Mouse (Mus musculus) hindbrain, embryonic 16.5 days (tissue): ENCODE results near the gene Zfp239. TPM values are rescaled to one million over a fixed set of nuclear protein-coding genes. Genes with fewer than 3 reads are reported as not detected.
"Not testable (repeated sequence)": the region's sequence is repeated elsewhere in the genome, so short reads cannot be mapped to it uniquely, and the experiment has no call there.

Source experiments
- ATAC-seq: fragments of 200-750 bp; cut with Nextera tagmentation; 2 replicates; pipeline ENCODE4 v1.8.0; 2017; ENCODE audit warnings: moderate TSS enrichment, moderate library complexity
- H3K27ac ChIP-seq: fragments of 300-500 bp; sonication (generic); 2 replicates; pipeline ENCODE4 v1.5.1; 2014; ENCODE audit warnings: low read depth, mild to moderate bottlenecking, control low read depth, low read length, moderate library complexity
- H3K27me3 ChIP-seq: fragments of 300-500 bp; sonication (generic); replicated peaks from 2 replicates; pipeline ENCODE4 v1.6.1; 2014; ENCODE audit warnings: low read length; ENCODE audit not compliant: control insufficient read depth, insufficient read depth
- H3K36me3 ChIP-seq: fragments of 300-500 bp; sonication (generic); 2 replicates; pipeline ENCODE4 v1.6.1; 2014; ENCODE audit warnings: mild to moderate bottlenecking, low read length, moderate library complexity, mixed read lengths; ENCODE audit not compliant: control insufficient read depth, insufficient read depth
- H3K4me1 ChIP-seq: fragments of 300-500 bp; sonication (generic); 2 replicates; pipeline ENCODE4 v1.6.1; 2014; ENCODE audit warnings: low read depth, low read length; ENCODE audit not compliant: control insufficient read depth, insufficient read depth
- H3K4me2 ChIP-seq: fragments of 300-500 bp; sonication (generic); 2 replicates; pipeline ENCODE4 v1.6.1; 2014; ENCODE audit warnings: mild to moderate bottlenecking, low read length, control low read depth, moderate library complexity
- H3K4me3 ChIP-seq: fragments of 300-500 bp; sonication (generic); 2 replicates; pipeline ENCODE4 v1.5.1; 2014; ENCODE audit warnings: mild to moderate bottlenecking, low read length, control low read depth, moderate library complexity
- H3K9ac ChIP-seq: fragments of 300-500 bp; sonication (generic); 2 replicates; pipeline ENCODE4 v1.6.1; 2014; ENCODE audit warnings: low read depth, mild to moderate bottlenecking, control low read depth, low read length, moderate library complexity
- H3K9me3 ChIP-seq: fragments of 300-500 bp; sonication (generic); 2 replicates; pipeline ENCODE4 v1.6.1; 2014; ENCODE audit warnings: mild to moderate bottlenecking, low read length, moderate library complexity; ENCODE audit not compliant: control insufficient read depth
- WGBS: fragments of 180-500 bp; shearing (Covaris S2); extraction: QIAGEN DNeasy Blood & Tissue Kit; methylation state at CpG from one replicate; pipeline ENCODE4 v1.1.7; 2014; 5-methylcytosine and 5-hydroxymethylcytosine counted together
- polyA plus RNA-seq: library from polyadenylated mRNA; unstranded; fragments of >200 nt; fragmentation: Nextera tagmentation; extraction: Ambion mirVana; gene quantifications from 2 replicates; pipeline ENCODE4 v1.2.1, GENCODE M21; 2015

Zfp239 gene
- polyA plus RNA-seq, 1 experiment from 2014 or later = 18.3 TPM

DNA sequence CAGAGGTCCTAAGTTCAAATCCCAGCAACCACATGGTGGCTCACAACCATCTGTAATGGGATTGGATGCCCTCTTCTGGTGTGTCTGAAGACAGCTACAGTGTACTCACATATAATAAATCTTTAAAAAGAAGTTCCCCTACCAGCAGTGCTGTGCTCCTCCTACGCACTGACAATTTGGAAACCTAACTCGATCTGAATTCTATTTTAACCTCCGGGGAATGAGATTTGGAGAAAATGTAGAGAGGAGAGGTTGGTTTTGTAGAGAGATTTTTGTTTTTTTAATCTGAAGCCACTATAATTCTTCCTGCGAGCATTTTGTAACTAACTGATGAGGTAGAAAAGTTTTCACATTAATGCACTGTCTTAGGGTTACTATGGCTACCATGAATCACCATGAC, 15.2 kb upstream of the Zfp239 start:
- not testable (repeated sequence) for H3K4me1 ChIP-seq, H3K9me3 ChIP-seq, H3K9ac ChIP-seq, H3K27ac ChIP-seq, H3K4me2 ChIP-seq, H3K4me3 ChIP-seq, ATAC-seq, H3K27me3 ChIP-seq
- WGBS = 93% methylated on average over 4 of the region's 4 CpGs
- H3K36me3 ChIP-seq = peaks cover 42% of the 10 kb centered on the region

GRCm38 (mm10) chr6:117847772-117848171, 14.1 kb upstream of the Zfp239 start:
- H3K27ac ChIP-seq = no peak overlapping the region
- ATAC-seq = no peak
- H3K4me3 ChIP-seq = no peak overlapping the region
- 100% methylated on average over 2 of the region's 2 CpGs for WGBS
- H3K4me2 ChIP-seq = no peak overlapping the region
- H3K9ac ChIP-seq = no peak overlapping the region
- H3K36me3 ChIP-seq = peaks cover 42% of the 10 kb centered on the region
- no peaks in the 10 kb centered on the region for H3K27me3 ChIP-seq
- H3K4me1 ChIP-seq = no peaks in the 10 kb centered on the region
- H3K9me3 ChIP-seq = no peaks in the 10 kb centered on the region

DNA sequence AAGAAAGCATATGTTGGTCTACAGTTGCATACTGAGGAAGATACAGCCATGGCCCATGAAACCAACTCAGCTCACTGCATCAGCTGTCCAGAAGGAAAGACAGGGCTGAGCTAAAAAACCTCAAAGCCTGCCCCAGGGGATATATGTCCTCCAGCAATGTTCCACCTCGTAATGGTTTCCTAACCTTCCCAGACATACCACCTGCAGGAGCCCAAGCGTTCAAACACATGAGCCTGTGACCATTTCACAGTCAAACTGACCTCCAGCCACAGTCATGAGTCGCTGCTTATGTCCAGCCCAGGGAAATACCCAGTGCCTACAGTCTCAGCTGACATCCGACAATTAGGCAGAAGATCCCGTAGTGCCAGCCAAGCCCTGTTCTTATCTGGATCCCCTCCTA, 13.3 kb upstream of the Zfp239 start:
- no peaks in the 10 kb centered on the region for H3K9me3 ChIP-seq
- H3K4me2 ChIP-seq = no peak overlapping the region
- no peaks in the 10 kb centered on the region for H3K27me3 ChIP-seq
- peaks cover 38% of the 10 kb centered on the region for H3K36me3 ChIP-seq
- ATAC-seq = 0 out of 2 replicates have a peak, but pooled peaks have one; percentile 17
- 91% methylated on average over 5 of the region's 5 CpGs for WGBS
- no peak overlapping the region for H3K4me3 ChIP-seq
- no peaks in the 10 kb centered on the region for H3K4me1 ChIP-seq
- no peak overlapping the region for H3K9ac ChIP-seq
- H3K27ac ChIP-seq = no peak overlapping the region

DNA sequence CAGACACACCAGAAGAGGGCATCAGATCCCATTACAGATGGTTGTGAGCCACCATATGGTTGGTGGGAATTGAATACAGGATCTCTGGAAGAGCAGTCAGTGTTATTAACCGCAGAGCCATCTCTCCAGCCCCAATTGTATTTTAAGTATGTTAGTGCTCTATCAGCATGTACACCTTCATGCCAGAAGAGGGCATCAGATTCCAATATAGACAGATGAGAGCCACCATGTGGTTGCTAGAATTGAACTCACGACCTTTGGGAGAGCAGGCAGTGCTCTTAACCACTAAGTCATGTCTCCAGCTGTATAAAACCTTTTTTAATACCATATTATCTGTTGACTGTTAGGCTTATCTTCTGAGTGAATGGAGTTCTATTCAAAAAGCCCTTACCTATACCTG, 10.2 kb upstream of the Zfp239 start:
- Histone ChIP-seq H3K27me3 (no peaks in the 10 kb centered on the region), H3K4me2 (no peak overlapping the region), H3K36me3 (peaks cover 19% of the 10 kb centered on the region), H3K27ac (no peak overlapping the region), H3K4me3 (no peak overlapping the region), H3K4me1 (no peaks in the 10 kb centered on the region), H3K9ac (no peak overlapping the region), H3K9me3 (no peaks in the 10 kb centered on the region)
- ATAC-seq = no peak
- 58% methylated on average over 2 of the region's 2 CpGs for WGBS

- no peak overlapping the region for H3K27ac ChIP-seq
- H3K4me1 ChIP-seq = no peaks in the 10 kb centered on the region
- ATAC-seq = no peak
- no peaks in the 10 kb centered on the region for H3K36me3 ChIP-seq
- 97% methylated on average over 1 of the region's 1 CpGs for WGBS
- H3K4me2 ChIP-seq = no peak overlapping the region
- H3K27me3 ChIP-seq = no peaks in the 10 kb centered on the region
- no peak overlapping the region for H3K4me3 ChIP-seq
- no peaks in the 10 kb centered on the region for H3K9me3 ChIP-seq
- no peak overlapping the region for H3K9ac ChIP-seq
Measured at GRCm38 (mm10) chr6:117857990-117858389, 3.9 kb upstream of the Zfp239 start.

- H3K4me1 ChIP-seq = no peaks in the 10 kb centered on the region; the same call in 1 of the 2 replicates
- peak overlapping the region; percentile 87 for H3K4me3 ChIP-seq
- no peaks in the 10 kb centered on the region for H3K9me3 ChIP-seq
- H3K4me2 ChIP-seq = peak overlapping the region; percentile 87
- no peaks in the 10 kb centered on the region for H3K36me3 ChIP-seq
- 0 out of 2 replicates have a peak, but pooled peaks have one; percentile 1 for ATAC-seq
- no peaks in the 10 kb centered on the region for H3K27me3 ChIP-seq
- 73% methylated on average over 8 of the region's 8 CpGs for WGBS
- no peak overlapping the region for H3K9ac ChIP-seq
- no peak overlapping the region for H3K27ac ChIP-seq
Measured at GRCm38 (mm10) chr6:117862465-117862864, 565 bp downstream of the Zfp239 start.

DNA sequence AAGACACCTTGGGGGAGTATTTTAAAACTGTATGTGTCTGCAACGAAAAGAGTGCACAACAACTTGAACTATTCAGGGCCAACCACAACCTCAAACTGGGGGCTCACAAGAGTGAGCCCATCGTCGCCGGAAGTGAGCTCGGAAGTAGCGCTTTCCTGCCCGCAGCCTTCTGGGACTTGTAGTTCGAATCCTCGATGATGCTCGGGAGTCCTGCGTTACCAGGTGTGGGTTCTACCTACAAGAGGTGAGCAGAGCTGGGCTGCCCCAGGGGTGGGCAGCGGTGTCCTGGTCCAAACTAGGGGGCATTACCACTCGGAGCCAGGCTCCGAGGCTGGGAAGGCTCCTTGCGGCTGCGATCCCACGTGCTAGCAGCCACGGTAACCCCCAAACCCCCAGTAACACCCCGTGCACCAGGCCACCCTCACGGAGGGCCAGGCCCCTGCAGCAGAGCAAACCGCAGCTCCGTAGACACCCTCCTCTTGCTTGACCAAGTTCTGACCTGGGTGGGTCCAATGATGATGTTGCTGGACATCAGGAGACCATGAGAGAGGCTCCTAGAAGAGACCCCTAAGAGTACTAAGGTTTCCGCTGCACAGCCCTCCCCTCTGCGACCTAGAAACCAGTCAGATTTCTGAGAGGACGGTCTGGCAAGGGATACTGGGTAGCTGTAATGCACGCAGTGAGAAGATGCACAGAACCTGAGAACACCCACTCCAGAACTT, 1.2 kb downstream of the Zfp239 start:
- peak; percentile 93 for ATAC-seq
- Histone ChIP-seq H3K4me1 (no peaks in the 10 kb centered on the region; the same call in 1 of the 2 replicates), H3K4me3 (peak overlapping the region; percentile 87), H3K4me2 (peak overlapping the region; percentile 87), H3K9ac (peak overlapping the region; percentile 82), H3K9me3 (no peaks in the 10 kb centered on the region), H3K27me3 (no peaks in the 10 kb centered on the region), H3K27ac (no peak overlapping the region), H3K36me3 (no peaks in the 10 kb centered on the region)
- 2% methylated on average over 26 of the region's 26 CpGs for WGBS

GRCm38 (mm10) chr6:117863751-117864150, 1.9 kb downstream of the Zfp239 start:
- no peaks in the 10 kb centered on the region for H3K27me3 ChIP-seq
- peak overlapping the region; percentile 82; the same call in 1 of the 2 replicates for H3K9ac ChIP-seq
- H3K4me1 ChIP-seq = no peaks in the 10 kb centered on the region; the same call in 1 of the 2 replicates
- no peaks in the 10 kb centered on the region for H3K9me3 ChIP-seq
- H3K4me2 ChIP-seq = peak overlapping the region; percentile 87
- WGBS = 93% methylated on average over 8 of the region's 8 CpGs
- H3K36me3 ChIP-seq = no peaks in the 10 kb centered on the region
- peak overlapping the region; percentile 87 for H3K4me3 ChIP-seq
- no peak overlapping the region for H3K27ac ChIP-seq
- ATAC-seq = no peak

DNA sequence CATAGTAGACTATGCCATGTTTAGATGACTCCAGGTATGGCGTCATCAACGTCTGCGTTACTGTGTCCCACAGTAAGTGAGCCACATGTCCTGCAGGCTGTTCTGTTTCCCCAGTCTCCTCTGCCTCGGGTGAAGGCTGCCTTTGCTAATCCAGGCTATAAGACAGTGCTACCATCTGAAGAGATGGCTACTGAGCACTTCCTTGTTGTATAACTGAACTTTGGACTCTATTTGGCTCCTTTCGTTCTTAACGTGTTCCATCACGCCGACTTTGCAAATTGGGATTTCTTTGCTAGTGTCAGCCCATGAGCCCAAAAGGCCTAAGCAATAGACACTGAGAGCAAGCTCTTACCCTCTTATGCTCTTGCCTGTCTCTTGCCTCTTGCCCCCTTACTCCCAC, 6.3 kb downstream of the Zfp239 start:
- no peaks in the 10 kb centered on the region; the same call in 1 of the 2 replicates for H3K4me1 ChIP-seq
- no peaks in the 10 kb centered on the region for H3K9me3 ChIP-seq
- ATAC-seq = no peak
- H3K36me3 ChIP-seq = 0 out of 2 replicates have a peak, but pooled peaks cover 3% of the 10 kb centered on the region
- no peaks in the 10 kb centered on the region for H3K27me3 ChIP-seq
- H3K9ac ChIP-seq = no peak overlapping the region
- WGBS = 96% methylated on average over 8 of the region's 8 CpGs
- no peak overlapping the region for H3K4me3 ChIP-seq
- no peak overlapping the region for H3K27ac ChIP-seq
- no peak overlapping the region for H3K4me2 ChIP-seq
